Mouse (Mus musculus): Measurements from ENCODE around the gene Mical1. TPM values are rescaled to one million over a fixed set of nuclear protein-coding genes. Genes with fewer than 3 reads are reported as not detected.

Mical1 gene
- total and polyA plus RNA-seq, 3 experiments = 26.7 to 48.6 (median 34.6) TPM

DNA sequence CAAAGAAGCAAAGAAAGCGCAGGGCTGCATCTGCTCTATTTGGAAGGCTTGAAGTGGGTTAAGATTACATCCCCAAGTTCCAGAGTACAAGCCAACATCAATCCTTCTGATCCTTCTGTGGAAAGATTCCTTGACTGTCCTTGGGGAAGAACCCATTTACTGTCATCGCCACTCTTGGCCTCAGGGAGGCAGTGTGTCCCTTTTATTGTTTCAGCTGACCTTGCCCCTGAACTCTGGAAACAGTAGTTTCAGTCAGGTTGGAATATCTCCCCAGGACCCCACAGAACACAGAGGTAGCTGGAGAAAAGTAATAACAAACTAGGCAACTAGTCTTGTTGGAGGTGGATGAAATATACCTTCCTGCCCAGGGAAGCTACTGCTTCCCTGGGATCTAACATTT, 33.0 kb downstream of the Mical1 start:
- TF ChIP-seq TAL1 (conservative IDR thresholded peaks at IDR 0.05; ENCODE audit: low read depth, low read length) = no peak
- TF ChIP-seq CTCF (IDR thresholded peaks at IDR 0.05; ENCODE audit: low read depth, low read length) = no peak
- no peak for TF ChIP-seq GATA2 (IDR thresholded peaks at IDR 0.05; ENCODE audit: borderline replicate concordance, low read depth, low read length)
- no peak for TF ChIP-seq GATA1 (IDR thresholded peaks at IDR 0.05; ENCODE audit: borderline replicate concordance, low read length)
- TF ChIP-seq POLR2AphosphoS5 (IDR thresholded peaks at IDR 0.05; ENCODE audit: insufficient replicate concordance, low read depth, low read length) = no peak
- ATAC-seq (ENCODE audit: extremely low read depth, insufficient number of reproducible peaks, low FRiP score, poor library complexity, severe bottlenecking) (no peak), DNase-seq (ENCODE audit: low spot score) (no peak)
- Histone ChIP-seq H3K27me3 (ENCODE audit: insufficient read depth, low read length) (peaks cover 45% of the 10 kb centered on the region), H3K4me1 (ENCODE audit: insufficient read depth, low read depth, low read length) (no peaks in the 10 kb centered on the region), H3K4me3 (ENCODE audit: low read depth, low read length) (no peak overlapping the region), H3K36me3 (replicated peaks) (no peaks in the 10 kb centered on the region), H3K9me3 (replicated peaks) (no peaks in the 10 kb centered on the region)

- Histone ChIP-seq H3K36me3 (replicated peaks) (no peaks in the 10 kb centered on the region), H3K4me3 (ENCODE audit: low read depth, low read length) (no peak overlapping the region), H3K4me1 (ENCODE audit: insufficient read depth, low read depth, low read length) (peaks cover 4% of the 10 kb centered on the region), H3K27me3 (ENCODE audit: insufficient read depth, low read length) (peaks cover 33% of the 10 kb centered on the region), H3K9me3 (replicated peaks) (no peaks in the 10 kb centered on the region)
- DNase-seq (ENCODE audit: low spot score) (no peak), ATAC-seq (ENCODE audit: extremely low read depth, insufficient number of reproducible peaks, low FRiP score, poor library complexity, severe bottlenecking) (no peak)
- TF ChIP-seq CTCF (IDR thresholded peaks at IDR 0.05; ENCODE audit: low read depth, low read length) (no peak), TAL1 (conservative IDR thresholded peaks at IDR 0.05; ENCODE audit: low read depth, low read length) (no peak), POLR2AphosphoS5 (IDR thresholded peaks at IDR 0.05; ENCODE audit: insufficient replicate concordance, low read depth, low read length) (no peak), GATA2 (IDR thresholded peaks at IDR 0.05; ENCODE audit: borderline replicate concordance, low read depth, low read length) (no peak), GATA1 (IDR thresholded peaks at IDR 0.05; ENCODE audit: borderline replicate concordance, low read length) (no peak)
Measured at GRCm38 (mm10) chr10:41514301-41514700, 38.2 kb downstream of the Mical1 start.

DNA sequence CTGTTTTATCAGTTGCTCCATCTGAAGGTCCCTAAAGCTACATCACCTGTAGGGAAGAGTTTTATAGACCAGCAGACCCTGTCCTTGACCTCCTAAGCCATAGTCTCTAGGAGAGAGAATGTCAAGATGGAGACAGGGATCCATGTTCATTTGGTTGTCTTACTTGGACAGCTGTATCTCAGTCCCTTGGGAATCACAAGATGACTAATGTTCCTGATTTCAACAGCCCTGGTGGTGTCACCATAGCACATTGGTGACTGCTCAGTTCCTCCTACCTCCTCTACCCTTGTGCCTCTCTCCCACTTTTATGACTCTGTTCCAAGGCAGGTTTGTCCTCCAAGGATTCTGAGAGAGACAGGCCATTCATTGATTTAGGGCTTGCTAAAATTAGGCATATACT, 38.8 kb downstream of the Mical1 start:
- no peak for ATAC-seq (ENCODE audit: extremely low read depth, insufficient number of reproducible peaks, low FRiP score, poor library complexity, severe bottlenecking)
- Histone ChIP-seq H3K27me3 (ENCODE audit: insufficient read depth, low read length) (peaks cover 27% of the 10 kb centered on the region), H3K4me3 (ENCODE audit: low read depth, low read length) (no peak overlapping the region), H3K4me1 (ENCODE audit: insufficient read depth, low read depth, low read length) (peaks cover 4% of the 10 kb centered on the region), H3K36me3 (replicated peaks) (no peaks in the 10 kb centered on the region), H3K9me3 (replicated peaks) (no peaks in the 10 kb centered on the region)
- TF ChIP-seq TAL1 (conservative IDR thresholded peaks at IDR 0.05; ENCODE audit: low read depth, low read length) = no peak
- TF ChIP-seq POLR2AphosphoS5 (IDR thresholded peaks at IDR 0.05; ENCODE audit: insufficient replicate concordance, low read depth, low read length) = no peak
- TF ChIP-seq CTCF (IDR thresholded peaks at IDR 0.05; ENCODE audit: low read depth, low read length) = no peak
- no peak for TF ChIP-seq GATA2 (IDR thresholded peaks at IDR 0.05; ENCODE audit: borderline replicate concordance, low read depth, low read length)
- no peak for TF ChIP-seq GATA1 (IDR thresholded peaks at IDR 0.05; ENCODE audit: borderline replicate concordance, low read length)
- DNase-seq (ENCODE audit: low spot score) = no peak

DNA sequence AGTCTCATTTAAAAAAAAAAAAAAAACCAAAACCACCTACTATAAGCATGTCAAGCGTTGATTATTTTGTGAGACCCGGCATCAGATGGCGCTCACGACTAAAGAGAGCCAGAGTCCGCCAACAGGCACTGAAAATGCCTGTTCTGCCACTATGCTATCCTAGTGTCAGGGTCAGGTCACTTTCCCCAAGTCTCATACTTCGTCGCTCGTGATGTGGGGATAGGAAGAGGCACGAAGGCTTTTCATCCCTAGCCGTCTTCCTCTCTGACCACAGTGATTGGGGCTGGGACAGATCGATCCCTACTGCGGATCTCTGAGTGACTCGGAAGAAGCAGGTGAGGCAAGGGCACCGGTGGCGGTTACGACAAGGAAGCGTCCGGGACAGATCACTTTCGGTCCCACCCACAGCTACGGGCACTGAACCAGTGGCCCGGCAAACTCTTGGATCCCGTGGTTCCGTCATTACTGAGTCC, 42.4 kb downstream of the Mical1 start:
- Histone ChIP-seq H3K27me3 (ENCODE audit: insufficient read depth, low read length) (peaks cover 4% of the 10 kb centered on the region), H3K9me3 (replicated peaks) (no peaks in the 10 kb centered on the region), H3K4me3 (ENCODE audit: low read depth, low read length) (peak overlapping the region; percentile 96), H3K4me1 (ENCODE audit: insufficient read depth, low read depth, low read length) (peaks cover 24% of the 10 kb centered on the region), H3K36me3 (replicated peaks) (peaks cover 14% of the 10 kb centered on the region)
- DNase-seq (ENCODE audit: low spot score) (peak; percentile 49), ATAC-seq (ENCODE audit: extremely low read depth, insufficient number of reproducible peaks, low FRiP score, poor library complexity, severe bottlenecking) (peak; percentile 61)
- TF ChIP-seq GATA2 (IDR thresholded peaks at IDR 0.05; ENCODE audit: borderline replicate concordance, low read depth, low read length) (no peak), GATA1 (IDR thresholded peaks at IDR 0.05; ENCODE audit: borderline replicate concordance, low read length) (no peak), TAL1 (conservative IDR thresholded peaks at IDR 0.05; ENCODE audit: low read depth, low read length) (no peak), POLR2AphosphoS5 (IDR thresholded peaks at IDR 0.05; ENCODE audit: insufficient replicate concordance, low read depth, low read length) (no peak), CTCF (IDR thresholded peaks at IDR 0.05; ENCODE audit: low read depth, low read length) (no peak)

DNA sequence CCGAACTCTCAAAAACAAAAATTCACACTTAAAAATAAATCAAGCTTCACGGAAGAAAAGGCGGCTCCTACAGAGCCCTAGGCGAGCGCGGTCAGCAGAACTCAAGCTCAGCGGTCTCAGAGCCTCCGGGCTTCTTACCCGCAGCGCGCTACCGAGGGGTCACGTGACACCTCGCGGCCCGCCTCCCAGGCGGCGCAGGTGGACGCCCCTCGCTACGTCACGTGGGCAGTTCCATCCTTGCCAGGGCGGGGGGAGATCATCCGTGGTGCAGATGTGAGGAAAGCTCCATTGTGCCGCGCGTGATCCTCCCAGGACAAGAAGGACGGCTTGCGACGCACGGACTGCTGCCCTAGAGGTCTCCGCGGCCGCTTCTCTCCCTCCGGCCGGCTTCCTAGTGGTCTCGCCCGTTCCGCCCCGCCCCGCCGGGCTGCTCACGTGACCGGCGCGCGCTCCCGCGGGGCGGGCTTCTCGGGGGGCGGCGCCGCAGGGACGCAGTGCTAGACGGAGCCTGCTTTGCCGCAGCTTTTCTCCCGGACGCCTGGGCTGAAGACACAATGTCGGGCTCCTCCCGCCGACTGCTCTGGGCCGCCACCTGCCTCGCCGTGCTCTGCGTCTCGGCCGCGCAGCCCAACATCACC, 43.0 kb downstream of the Mical1 start, which contains the start of gene Cd164:
TSS of gene Cd164 (plus strand) at position 434 of the 638 bp plus-strand sequence.
- Histone ChIP-seq H3K4me3 (ENCODE audit: low read depth, low read length) (peak within 1 kb of the TSS; percentile 96), H3K4me1 (ENCODE audit: insufficient read depth, low read depth, low read length) (peaks cover 29% of the 10 kb centered on the region), H3K9me3 (replicated peaks) (no peaks in the 10 kb centered on the region), H3K36me3 (replicated peaks) (peaks cover 18% of the 10 kb centered on the region), H3K27me3 (ENCODE audit: insufficient read depth, low read length) (no peaks in the 10 kb centered on the region; the same call in 1 of the 2 replicates)
- ATAC-seq (ENCODE audit: extremely low read depth, insufficient number of reproducible peaks, low FRiP score, poor library complexity, severe bottlenecking) = peak; percentile 77
- no peak for TF ChIP-seq TAL1 (conservative IDR thresholded peaks at IDR 0.05; ENCODE audit: low read depth, low read length)
- no peak for TF ChIP-seq GATA1 (IDR thresholded peaks at IDR 0.05; ENCODE audit: borderline replicate concordance, low read length)
- no peak for TF ChIP-seq GATA2 (IDR thresholded peaks at IDR 0.05; ENCODE audit: borderline replicate concordance, low read depth, low read length)
- no peak for TF ChIP-seq POLR2AphosphoS5 (IDR thresholded peaks at IDR 0.05; ENCODE audit: insufficient replicate concordance, low read depth, low read length)
- TF ChIP-seq CTCF (IDR thresholded peaks at IDR 0.05; ENCODE audit: low read depth, low read length) = no peak
- DNase-seq (ENCODE audit: low spot score) = peak; percentile 82

GRCm38 (mm10) chr10:41519640-41520409, 43.7 kb downstream of the Mical1 start:
- Histone ChIP-seq H3K36me3 (replicated peaks) (peaks cover 23% of the 10 kb centered on the region), H3K4me3 (ENCODE audit: low read depth, low read length) (peak overlapping the region; percentile 96), H3K4me1 (ENCODE audit: insufficient read depth, low read depth, low read length) (peaks cover 34% of the 10 kb centered on the region), H3K27me3 (ENCODE audit: insufficient read depth, low read length) (no peaks in the 10 kb centered on the region; the same call in 1 of the 2 replicates), H3K9me3 (replicated peaks) (no peaks in the 10 kb centered on the region)
- no peak for ATAC-seq (ENCODE audit: extremely low read depth, insufficient number of reproducible peaks, low FRiP score, poor library complexity, severe bottlenecking)
- DNase-seq (ENCODE audit: low spot score) = peak; percentile 42
- TF ChIP-seq TAL1 (conservative IDR thresholded peaks at IDR 0.05; ENCODE audit: low read depth, low read length) (no peak), CTCF (IDR thresholded peaks at IDR 0.05; ENCODE audit: low read depth, low read length) (no peak), POLR2AphosphoS5 (IDR thresholded peaks at IDR 0.05; ENCODE audit: insufficient replicate concordance, low read depth, low read length) (no peak), GATA2 (IDR thresholded peaks at IDR 0.05; ENCODE audit: borderline replicate concordance, low read depth, low read length) (no peak), GATA1 (IDR thresholded peaks at IDR 0.05; ENCODE audit: borderline replicate concordance, low read length) (no peak)

Data from G1E (cell line).